Mouse (Mus musculus) cerebellum, postnatal 4 days (tissue): Measurements from ENCODE around the gene Sppl2c.

Source experiments
- DNase-seq, 2 experiments: peaks; one replicate each; pipeline ENCODE4 v3.0.0; 2022; ENCODE audit warnings: low spot score in 2 of 2, mixed read lengths in 1 of 2

Gene Sppl2c

DNA sequence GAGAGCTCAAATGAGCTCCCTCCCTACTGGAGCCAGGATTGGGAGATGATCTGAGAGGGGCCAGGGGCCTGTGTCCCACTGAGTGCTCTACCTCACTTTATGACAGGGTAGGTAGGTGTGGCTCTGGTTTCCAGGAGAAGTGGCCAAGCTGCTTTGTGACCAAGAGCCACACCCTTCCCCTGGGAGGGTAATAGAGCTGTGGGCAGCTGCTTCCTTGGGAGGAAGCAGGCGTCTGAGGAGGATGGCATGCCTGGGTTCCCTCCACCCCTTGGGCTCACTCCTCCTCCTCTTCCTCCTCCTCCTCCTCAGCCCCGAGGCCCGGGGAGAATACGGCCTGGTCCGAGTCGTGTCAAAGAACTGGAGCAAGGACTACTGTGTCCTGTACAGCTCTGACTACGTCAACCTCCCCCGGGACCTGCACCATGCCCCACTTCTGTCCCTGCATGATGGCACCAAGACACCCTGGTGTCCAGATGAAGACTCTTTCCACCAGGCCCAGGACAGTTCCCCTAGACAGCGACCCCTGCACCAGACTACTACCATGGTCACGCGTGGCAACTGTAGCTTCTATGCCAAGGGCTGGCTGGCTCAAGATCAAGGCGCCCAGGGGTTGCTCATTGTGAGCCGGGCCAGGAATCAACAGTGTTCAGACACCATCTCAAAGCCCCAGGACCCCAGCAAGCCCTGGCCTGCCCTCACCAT, at the start of gene Sppl2c:
Gene Sppl2c, plus strand, starts transcription at position 193 of the 702 bp plus-strand sequence.
- no peak for DNase-seq

DNA sequence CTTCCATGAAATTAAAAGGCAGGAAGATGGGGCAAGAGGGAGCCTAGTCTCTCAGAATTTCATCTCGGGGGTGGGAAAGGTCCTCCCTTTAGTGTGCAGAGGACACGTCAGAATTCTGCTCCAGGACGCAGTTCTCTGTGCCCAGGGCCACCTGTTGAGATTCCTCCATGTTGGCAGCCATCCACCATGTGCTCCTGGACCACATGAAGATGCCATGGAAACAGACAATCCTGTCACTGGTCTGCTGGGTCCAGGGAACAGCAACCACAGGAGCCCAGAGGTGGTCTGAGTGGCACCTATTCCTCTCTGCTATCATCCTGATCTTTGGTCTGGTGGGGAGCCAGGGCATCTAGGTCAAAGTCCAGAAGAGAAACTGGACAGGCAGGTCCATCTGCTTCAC, 47.2 kb upstream of the Sppl2c start:
- no peak for DNase-seq

- no peak for DNase-seq
Observed at GRCm38 (mm10) chr11:104144930-104145329, 41.2 kb upstream of the Sppl2c start.

DNA sequence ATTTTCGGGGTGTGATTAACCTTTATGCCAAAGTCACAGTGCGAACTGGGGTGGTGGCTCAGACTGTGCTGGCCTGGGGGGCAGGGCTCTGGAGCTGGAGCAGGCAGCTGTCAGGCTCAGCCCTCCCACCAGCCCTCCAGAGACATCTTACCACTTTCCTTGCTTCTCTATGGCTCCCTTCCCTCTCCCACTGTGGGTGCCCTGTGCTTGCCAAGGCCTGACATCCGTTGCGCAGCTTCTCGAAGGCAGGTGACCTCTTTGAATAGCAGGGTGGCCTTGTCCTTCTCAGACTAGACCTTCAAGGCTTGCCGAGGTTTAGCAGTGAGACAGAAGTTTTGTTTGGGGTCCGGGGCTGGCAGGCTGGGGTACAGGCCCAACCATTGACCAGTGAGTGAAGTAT, 37.3 kb upstream of the Sppl2c start:
- DNase-seq = no peak

DNA sequence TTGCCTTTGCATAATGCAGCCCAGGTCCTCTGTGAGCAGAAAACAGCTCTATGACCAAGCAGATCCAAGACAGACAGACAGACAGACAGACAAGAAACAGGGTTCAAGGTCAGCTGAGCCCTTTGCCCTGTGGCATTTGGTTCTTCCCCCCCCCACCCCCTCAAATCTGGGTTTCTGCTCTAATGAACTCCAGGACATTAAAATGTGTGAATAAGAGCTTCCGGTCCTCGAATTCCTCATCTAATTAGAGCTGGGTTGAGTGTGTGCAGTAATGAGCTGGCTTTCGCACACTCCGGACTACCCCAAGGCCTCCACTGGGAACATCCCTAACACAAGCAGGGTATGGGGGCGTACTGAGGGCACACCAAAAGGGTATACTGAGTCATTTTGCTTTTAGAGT, 35.2 kb upstream of the Sppl2c start:
- DNase-seq = no peak

- DNase-seq = no peak
Observed at GRCm38 (mm10) chr11:104154332-104154731, 31.8 kb upstream of the Sppl2c start.

- DNase-seq = peak in 1 of 2 experiments; percentile 77
Observed at GRCm38 (mm10) chr11:104154820-104155635, 31.1 kb upstream of the Sppl2c start.

DNA sequence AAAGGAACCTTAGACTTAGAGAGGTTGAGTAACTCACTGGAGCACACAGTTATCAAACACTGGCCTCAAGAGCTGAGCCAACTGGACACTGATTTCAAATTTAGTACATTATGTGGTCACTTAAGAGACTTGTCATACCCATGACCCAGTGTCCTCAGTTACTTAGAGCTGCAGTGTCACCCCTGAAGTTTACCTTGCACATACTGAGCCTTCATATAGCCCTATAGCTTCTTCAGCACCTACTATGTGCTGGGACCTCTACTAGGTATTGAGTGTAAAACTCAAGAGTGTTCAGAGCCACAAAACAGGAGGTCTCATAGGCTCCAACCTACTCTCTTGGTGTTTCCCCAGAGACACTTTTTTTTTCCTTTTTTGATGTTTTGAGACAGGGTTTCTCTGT, 30.2 kb upstream of the Sppl2c start:
- DNase-seq = no peak

DNA sequence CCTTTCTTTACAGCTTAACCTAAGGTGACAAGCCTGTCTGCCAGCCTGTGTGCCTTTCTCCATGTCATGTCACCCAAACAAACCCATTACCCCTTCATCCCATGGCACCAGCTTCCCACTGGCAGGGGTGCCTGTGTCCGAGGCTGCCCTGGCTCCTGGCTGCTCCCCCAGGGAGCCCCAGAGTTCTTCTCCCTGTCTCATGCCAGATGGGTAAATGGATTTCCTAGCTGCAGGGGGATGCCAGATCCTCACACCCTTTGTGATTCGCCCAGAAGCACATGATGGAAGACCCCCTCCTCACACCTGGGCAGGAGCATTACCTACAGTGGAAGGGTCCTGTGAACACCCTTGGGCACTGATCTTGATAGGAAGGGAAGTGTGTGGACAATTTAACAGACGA, 29.7 kb upstream of the Sppl2c start:
- no peak for DNase-seq

DNA sequence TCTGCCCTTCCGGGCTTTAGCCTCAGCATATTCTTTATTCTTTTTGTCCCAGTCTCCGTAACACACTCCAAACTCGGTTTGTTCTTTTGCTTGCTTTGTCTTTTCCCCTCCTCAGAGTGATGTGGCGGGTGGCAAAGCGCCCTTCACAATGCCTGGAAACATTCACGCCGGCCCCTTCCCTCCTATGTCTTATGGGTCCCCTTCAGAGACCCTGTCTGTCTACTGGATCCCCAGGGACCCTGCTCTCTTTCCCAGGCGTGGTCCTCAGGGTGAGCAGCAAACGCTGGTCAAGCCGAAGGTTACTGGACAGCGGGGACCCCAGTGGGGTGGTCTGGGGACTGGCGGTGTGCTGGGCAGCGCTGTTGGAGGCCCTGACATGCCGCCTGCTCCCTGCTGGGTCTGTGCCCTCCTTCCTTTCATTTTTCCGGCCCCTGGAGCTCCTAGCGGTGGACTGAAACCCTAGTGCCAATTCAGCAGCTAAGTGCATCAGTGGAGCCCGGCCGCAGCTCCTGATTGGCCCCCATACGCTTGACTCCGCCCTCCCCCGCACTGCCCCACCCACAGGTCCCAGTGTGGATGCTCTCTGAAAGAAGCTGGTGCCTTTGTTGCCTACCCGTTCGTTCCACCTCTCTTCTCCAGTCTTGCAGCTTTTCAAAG, 28.4 kb upstream of the Sppl2c start:
- peak; percentile 63 to 80 for DNase-seq

- no peak for DNase-seq
Observed at GRCm38 (mm10) chr11:104158260-104158907, 27.7 kb upstream of the Sppl2c start.

DNA sequence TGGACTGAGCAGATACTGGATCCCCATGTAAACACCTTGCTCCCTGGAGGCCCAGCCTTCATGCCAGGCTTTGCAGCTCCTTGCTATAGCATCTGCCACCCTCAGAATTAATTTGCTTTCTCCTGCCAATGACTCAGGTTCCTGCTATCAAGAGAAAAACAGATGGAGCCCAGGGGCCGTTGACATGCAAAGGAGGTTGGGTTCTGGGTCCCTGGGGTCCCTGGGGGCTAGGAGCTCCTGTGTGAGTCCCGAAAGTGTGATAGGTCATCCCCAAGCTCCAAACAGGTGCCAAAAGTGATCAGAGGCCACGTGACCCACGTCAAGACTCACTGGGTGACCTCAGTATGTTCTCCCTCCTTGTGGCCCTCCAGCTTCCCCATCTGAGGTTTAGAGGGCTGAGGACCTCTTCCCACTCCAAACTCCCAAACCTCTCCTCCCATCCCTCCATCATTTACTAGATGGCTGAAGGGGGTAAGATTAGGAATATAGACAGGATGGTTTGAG, 26.3 kb upstream of the Sppl2c start:
- DNase-seq = no peak

DNA sequence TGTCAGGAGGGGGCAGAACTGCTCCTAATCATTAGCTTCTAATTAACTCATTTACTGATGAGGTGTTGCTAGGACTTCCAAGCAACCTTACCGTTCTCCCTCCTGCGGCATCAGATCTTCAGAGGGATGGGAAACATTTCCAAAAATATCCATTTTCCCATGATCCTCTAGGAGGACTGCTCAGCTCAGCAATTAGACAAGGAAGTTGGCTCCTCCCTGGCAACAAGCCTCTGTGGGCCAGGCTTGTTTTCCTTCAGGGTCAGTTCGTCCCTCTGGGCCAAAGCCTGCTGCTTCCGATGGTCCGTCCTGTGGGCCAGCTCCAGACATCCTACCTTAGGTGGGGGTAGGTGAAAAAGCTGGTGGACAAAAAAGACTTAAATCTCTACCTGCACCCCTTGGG, 25.0 kb upstream of the Sppl2c start:
- no peak for DNase-seq

GRCm38 (mm10) chr11:104164257-104164656, 21.9 kb upstream of the Sppl2c start:
- DNase-seq = no peak

GRCm38 (mm10) chr11:104171281-104171781, 14.8 kb upstream of the Sppl2c start:
- peak; percentile 64 to 87 for DNase-seq

GRCm38 (mm10) chr11:104178893-104179292, 7.2 kb upstream of the Sppl2c start:
- DNase-seq = no peak

DNA sequence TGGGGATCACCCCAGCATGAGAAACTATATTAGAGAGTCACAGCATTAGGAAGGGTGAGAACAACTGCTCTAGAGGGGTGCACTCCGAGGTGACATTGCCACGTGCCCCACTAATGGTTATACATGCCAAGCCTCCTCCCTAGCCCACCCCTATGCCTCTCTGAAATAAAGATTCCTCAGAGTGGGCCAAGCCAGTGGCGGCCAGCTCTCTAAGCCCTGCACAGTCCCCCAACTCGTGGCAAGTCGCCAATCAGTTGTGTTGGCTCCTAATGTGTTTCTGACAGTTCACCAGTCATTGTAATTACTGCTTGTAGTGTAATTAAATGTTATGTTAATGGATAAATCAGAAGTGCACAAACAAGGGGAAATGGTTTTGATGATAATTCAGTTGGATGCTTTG, 6.3 kb upstream of the Sppl2c start:
- DNase-seq = peak in 1 of 2 experiments; percentile 53

DNA sequence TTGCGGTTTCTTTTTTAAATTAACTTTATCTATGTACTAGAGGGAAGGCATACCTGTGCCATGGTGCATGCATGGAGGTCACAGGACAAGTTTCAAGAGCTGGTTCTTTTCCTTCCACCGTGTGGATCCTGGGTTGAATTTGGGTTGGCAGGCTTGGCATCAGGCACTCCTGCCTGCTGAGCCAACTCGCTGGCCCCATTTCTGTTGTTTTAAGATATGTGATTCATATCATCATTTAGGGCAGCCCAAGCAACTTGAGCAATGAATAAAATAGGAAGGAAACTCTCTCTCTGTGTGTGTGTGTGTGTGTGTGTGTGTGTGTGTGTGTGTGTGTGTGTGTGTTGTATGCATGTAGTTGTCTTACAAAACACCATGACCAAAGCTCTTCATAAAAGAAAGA, 4.0 kb upstream of the Sppl2c start:
- no peak for DNase-seq

GRCm38 (mm10) chr11:104186837-104187150, 667 bp downstream of the Sppl2c start:
- DNase-seq = no peak

DNA sequence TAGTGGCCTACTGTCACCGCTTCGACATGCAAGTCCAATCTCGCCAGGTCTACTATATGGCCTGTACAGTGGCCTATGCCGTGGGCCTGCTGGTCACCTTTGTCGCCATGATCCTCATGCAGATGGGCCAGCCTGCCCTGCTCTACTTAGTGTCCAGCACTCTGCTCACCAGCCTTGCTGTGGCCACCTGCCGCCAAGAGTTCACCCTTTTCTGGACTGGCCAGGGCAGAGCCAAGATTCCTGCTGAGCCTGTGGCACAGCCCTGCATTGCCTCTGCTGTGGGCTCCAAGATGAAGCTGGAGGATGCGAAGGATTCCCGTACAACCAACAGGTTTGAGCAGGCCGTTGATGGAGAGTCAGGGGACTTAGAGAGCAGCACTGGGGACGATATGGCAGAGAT, 1.6 kb downstream of the Sppl2c start:
- no peak for DNase-seq

DNA sequence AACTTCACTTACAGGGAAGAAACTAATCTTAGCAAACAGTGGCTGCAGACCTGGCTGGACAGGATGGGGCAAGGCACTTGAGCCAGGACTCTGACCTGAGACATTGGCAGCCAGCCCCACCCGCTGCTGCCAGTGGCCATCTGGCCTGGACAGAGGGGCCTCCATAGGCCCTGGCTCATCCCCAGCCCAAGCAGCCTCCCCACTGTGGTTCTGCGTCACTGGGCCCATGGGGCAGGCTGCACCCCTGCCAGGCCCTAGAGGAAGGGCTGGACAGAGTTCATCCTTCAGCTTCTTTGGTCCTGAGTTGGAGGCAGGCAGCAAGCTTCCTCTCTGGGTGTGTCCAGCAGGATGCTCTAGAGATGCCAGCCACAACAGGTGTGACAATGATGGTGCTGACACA, 3.9 kb downstream of the Sppl2c start:
- DNase-seq = no peak

GRCm38 (mm10) chr11:104195382-104195781, 9.3 kb downstream of the Sppl2c start:
- DNase-seq = no peak
